Mouse (Mus musculus) hindbrain, embryonic 15.5 days (tissue): ENCODE results near the gene 9430097D07Rik. TPM values are rescaled to one million over a fixed set of nuclear protein-coding genes. Genes with fewer than 3 reads are reported as not detected.

Experiments
- polyA plus RNA-seq: library from polyadenylated mRNA; unstranded; fragments of >200 nt; fragmentation: Nextera tagmentation; extraction: Ambion mirVana; gene quantifications from 2 replicates; pipeline ENCODE4 v1.2.1, GENCODE M21; 2015

Gene 9430097D07Rik
- polyA plus RNA-seq, 1 experiment from 2014 or later = 0.79 TPM

Other genes with a start within 250 kb of the 9430097D07Rik start
- 48.2 and 60.7 TPM in 2 replicates for gene Ciz1, start 223.4 kb downstream of the 9430097D07Rik start, polyA plus RNA-seq
- gene Dnm1, start 222.3 kb downstream of the 9430097D07Rik start, polyA plus RNA-seq = 77.2 and 86.0 TPM in 2 replicates
- 156 and 160 TPM in 2 replicates for gene 1110008P14Rik, start 193.7 kb downstream of the 9430097D07Rik start, polyA plus RNA-seq
- gene Lcn2, start 187.4 kb downstream of the 9430097D07Rik start, polyA plus RNA-seq = 0.73 and 1.2 TPM in 2 replicates
- gene Ptges2, start 179.8 kb downstream of the 9430097D07Rik start, polyA plus RNA-seq = 51.0 and 57.4 TPM in 2 replicates
- 4.8 and 5.8 TPM in 2 replicates for gene Naif1, start 125.2 kb downstream of the 9430097D07Rik start, polyA plus RNA-seq
- gene Slc25a25, start 124.2 kb downstream of the 9430097D07Rik start, polyA plus RNA-seq = 51.4 and 54.4 TPM in 2 replicates
- 7.5 and 9.5 TPM in 2 replicates for gene Fam102a, start 40.4 kb downstream of the 9430097D07Rik start, polyA plus RNA-seq
- 138 and 140 TPM in 2 replicates for gene Dpm2, start 4.8 kb downstream of the 9430097D07Rik start, polyA plus RNA-seq
- 11.9 and 15.3 TPM in 2 replicates for gene Pip5kl1, start 887 bp downstream of the 9430097D07Rik start, polyA plus RNA-seq
- gene St6galnac4, start 11.4 kb upstream of the 9430097D07Rik start, polyA plus RNA-seq = 41.2 and 41.9 TPM in 2 replicates
- gene St6galnac6, start 24.0 kb upstream of the 9430097D07Rik start, polyA plus RNA-seq = 24.1 and 27.7 TPM in 2 replicates
- gene Ak1, start 46.1 kb upstream of the 9430097D07Rik start, polyA plus RNA-seq = 89.0 and 95.9 TPM in 2 replicates
- 29.2 and 33.9 TPM in 2 replicates for gene Eng, start 70.9 kb upstream of the 9430097D07Rik start, polyA plus RNA-seq
- gene Fpgs, start 128.5 kb upstream of the 9430097D07Rik start, polyA plus RNA-seq = 20.4 and 22.7 TPM in 2 replicates
- gene Cdk9, start 137.4 kb upstream of the 9430097D07Rik start, polyA plus RNA-seq = 69.0 and 73.4 TPM in 2 replicates
- gene Sh2d3c, start 145.4 kb upstream of the 9430097D07Rik start, polyA plus RNA-seq = 50.1 and 53.3 TPM in 2 replicates
- 3.4 and 3.5 TPM in 2 replicates for gene 6330409D20Rik, start 165.3 kb upstream of the 9430097D07Rik start, polyA plus RNA-seq
- 50.3 and 53.3 TPM in 2 replicates for gene Tor2a, start 181.6 kb upstream of the 9430097D07Rik start, polyA plus RNA-seq
- gene Ttc16, start 199.9 kb upstream of the 9430097D07Rik start, polyA plus RNA-seq = 0.59 and 0.62 TPM in 2 replicates
- 4.3 and 5.0 TPM in 2 replicates for gene Ptrh1, start 200.1 kb upstream of the 9430097D07Rik start, polyA plus RNA-seq
- 1.3 and 2.0 TPM in 2 replicates for gene Cfap157, start 208.7 kb upstream of the 9430097D07Rik start, polyA plus RNA-seq